Mouse (Mus musculus): ENCODE data around the gene Zfp536. TPM values are rescaled to one million over a fixed set of nuclear protein-coding genes. Genes with fewer than 3 reads are reported as not detected.

The Zfp536 gene
- polyA plus RNA-seq, 1 experiment from 2014 or later: 1.9 TPM

- Histone ChIP-seq H3K36me3 (ENCODE audit: control insufficient read depth, insufficient read depth, low read length) (no peaks in the 10 kb centered on the region), H3K9me3 (ENCODE audit: control insufficient read depth, low read length) (no peaks in the 10 kb centered on the region), H3K9ac (ENCODE audit: low read length) (no peak overlapping the region), H3K27me3 (ENCODE audit: control insufficient read depth, insufficient read depth, low read length) (no peaks in the 10 kb centered on the region), H3K4me2 (ENCODE audit: low read depth, severe bottlenecking) (no peak overlapping the region), H3K27ac (replicated peaks; ENCODE audit: low read depth, low read length) (no peak overlapping the region), H3K4me1 (ENCODE audit: control insufficient read depth, insufficient read depth, low read length) (no peaks in the 10 kb centered on the region), H3K4me3 (ENCODE audit: low read depth, low read length) (no peak overlapping the region)
- DNase-seq (ENCODE audit: low spot score): no peak
- no peak for ATAC-seq (ENCODE audit: insufficient number of reproducible peaks, low FRiP score, low TSS enrichment, low read depth)
- WGBS: 89% methylated on average over 11 of the region's 11 CpGs
These were observed 268.3 kb downstream of the Zfp536 start for GRCm38 (mm10) chr7:37505096-37505495.

- WGBS: 61% methylated on average over 5 of the region's 5 CpGs
- Histone ChIP-seq H3K4me1 (ENCODE audit: control insufficient read depth, insufficient read depth, low read length) (no peaks in the 10 kb centered on the region), H3K4me2 (ENCODE audit: low read depth, severe bottlenecking) (no peak overlapping the region), H3K27ac (replicated peaks; ENCODE audit: low read depth, low read length) (no peak overlapping the region), H3K27me3 (ENCODE audit: control insufficient read depth, insufficient read depth, low read length) (no peaks in the 10 kb centered on the region), H3K9me3 (ENCODE audit: control insufficient read depth, low read length) (no peaks in the 10 kb centered on the region), H3K36me3 (ENCODE audit: control insufficient read depth, insufficient read depth, low read length) (no peaks in the 10 kb centered on the region), H3K9ac (ENCODE audit: low read length) (no peak overlapping the region), H3K4me3 (ENCODE audit: low read depth, low read length) (no peak overlapping the region)
- DNase-seq (ENCODE audit: low spot score) (no peak), ATAC-seq (ENCODE audit: insufficient number of reproducible peaks, low FRiP score, low TSS enrichment, low read depth) (no peak)
These were observed 274.6 kb downstream of the Zfp536 start for GRCm38 (mm10) chr7:37498881-37499280.

- DNase-seq (ENCODE audit: low spot score) (no peak), ATAC-seq (ENCODE audit: insufficient number of reproducible peaks, low FRiP score, low TSS enrichment, low read depth) (no peak)
- H3K36me3 ChIP-seq (ENCODE audit: control insufficient read depth, insufficient read depth, low read length): no peaks in the 10 kb centered on the region
- H3K27ac ChIP-seq (replicated peaks; ENCODE audit: low read depth, low read length): no peak overlapping the region
- no peaks in the 10 kb centered on the region for H3K4me1 ChIP-seq (ENCODE audit: control insufficient read depth, insufficient read depth, low read length)
- no peak overlapping the region for H3K4me3 ChIP-seq (ENCODE audit: low read depth, low read length)
- no peak overlapping the region for H3K9ac ChIP-seq (ENCODE audit: low read length)
- no peaks in the 10 kb centered on the region for H3K27me3 ChIP-seq (ENCODE audit: control insufficient read depth, insufficient read depth, low read length)
- no peak overlapping the region for H3K4me2 ChIP-seq (ENCODE audit: low read depth, severe bottlenecking)
- no peaks in the 10 kb centered on the region for H3K9me3 ChIP-seq (ENCODE audit: control insufficient read depth, low read length)
- WGBS: 84% methylated on average over 9 of the region's 9 CpGs
These were observed 276.9 kb downstream of the Zfp536 start for GRCm38 (mm10) chr7:37496491-37496890.

- DNase-seq (ENCODE audit: low spot score) (no peak), ATAC-seq (ENCODE audit: insufficient number of reproducible peaks, low FRiP score, low TSS enrichment, low read depth) (no peak)
- no peak overlapping the region for H3K4me2 ChIP-seq (ENCODE audit: low read depth, severe bottlenecking)
- H3K4me1 ChIP-seq (ENCODE audit: control insufficient read depth, insufficient read depth, low read length): no peaks in the 10 kb centered on the region
- H3K9ac ChIP-seq (ENCODE audit: low read length): no peak overlapping the region
- H3K36me3 ChIP-seq (ENCODE audit: control insufficient read depth, insufficient read depth, low read length): no peaks in the 10 kb centered on the region
- H3K27me3 ChIP-seq (ENCODE audit: control insufficient read depth, insufficient read depth, low read length): no peaks in the 10 kb centered on the region
- no peaks in the 10 kb centered on the region for H3K9me3 ChIP-seq (ENCODE audit: control insufficient read depth, low read length)
- H3K27ac ChIP-seq (replicated peaks; ENCODE audit: low read depth, low read length): no peak overlapping the region
- WGBS: 80% methylated on average over 5 of the region's 5 CpGs
- no peak overlapping the region for H3K4me3 ChIP-seq (ENCODE audit: low read depth, low read length)
These were observed 283.1 kb downstream of the Zfp536 start for GRCm38 (mm10) chr7:37490312-37490711.

- DNase-seq (ENCODE audit: low spot score) (no peak), ATAC-seq (ENCODE audit: insufficient number of reproducible peaks, low FRiP score, low TSS enrichment, low read depth) (no peak)
- no peak overlapping the region for H3K27ac ChIP-seq (replicated peaks; ENCODE audit: low read depth, low read length)
- H3K4me3 ChIP-seq (ENCODE audit: low read depth, low read length): no peak overlapping the region
- no peaks in the 10 kb centered on the region for H3K4me1 ChIP-seq (ENCODE audit: control insufficient read depth, insufficient read depth, low read length)
- no peak overlapping the region for H3K9ac ChIP-seq (ENCODE audit: low read length)
- H3K4me2 ChIP-seq (ENCODE audit: low read depth, severe bottlenecking): no peak overlapping the region
- H3K36me3 ChIP-seq (ENCODE audit: control insufficient read depth, insufficient read depth, low read length): no peaks in the 10 kb centered on the region
- H3K9me3 ChIP-seq (ENCODE audit: control insufficient read depth, low read length): no peaks in the 10 kb centered on the region
- 71% methylated on average over 3 of the region's 3 CpGs for WGBS
- H3K27me3 ChIP-seq (ENCODE audit: control insufficient read depth, insufficient read depth, low read length): no peaks in the 10 kb centered on the region
These were observed 288.5 kb downstream of the Zfp536 start for GRCm38 (mm10) chr7:37484946-37485345.

- no peak overlapping the region for H3K27ac ChIP-seq (replicated peaks; ENCODE audit: low read depth, low read length)
- H3K9me3 ChIP-seq (ENCODE audit: control insufficient read depth, low read length): no peaks in the 10 kb centered on the region
- no peak overlapping the region for H3K9ac ChIP-seq (ENCODE audit: low read length)
- DNase-seq (ENCODE audit: low spot score): no peak
- no peaks in the 10 kb centered on the region for H3K36me3 ChIP-seq (ENCODE audit: control insufficient read depth, insufficient read depth, low read length)
- H3K4me2 ChIP-seq (ENCODE audit: low read depth, severe bottlenecking): no peak overlapping the region
- no peak overlapping the region for H3K4me3 ChIP-seq (ENCODE audit: low read depth, low read length)
- no peak for ATAC-seq (ENCODE audit: insufficient number of reproducible peaks, low FRiP score, low TSS enrichment, low read depth)
- H3K4me1 ChIP-seq (ENCODE audit: control insufficient read depth, insufficient read depth, low read length): no peaks in the 10 kb centered on the region
- no peaks in the 10 kb centered on the region for H3K27me3 ChIP-seq (ENCODE audit: control insufficient read depth, insufficient read depth, low read length)
- 82% methylated on average over 4 of the region's 4 CpGs for WGBS
These were observed 290.9 kb downstream of the Zfp536 start for GRCm38 (mm10) chr7:37482564-37482963.

- H3K4me2 ChIP-seq (ENCODE audit: low read depth, severe bottlenecking): no peak overlapping the region
- WGBS: 80% methylated on average over 6 of the region's 6 CpGs
- DNase-seq (ENCODE audit: low spot score): no peak
- no peaks in the 10 kb centered on the region for H3K36me3 ChIP-seq (ENCODE audit: control insufficient read depth, insufficient read depth, low read length)
- no peak for ATAC-seq (ENCODE audit: insufficient number of reproducible peaks, low FRiP score, low TSS enrichment, low read depth)
- no peak overlapping the region for H3K9ac ChIP-seq (ENCODE audit: low read length)
- no peak overlapping the region for H3K27ac ChIP-seq (replicated peaks; ENCODE audit: low read depth, low read length)
- H3K9me3 ChIP-seq (ENCODE audit: control insufficient read depth, low read length): no peaks in the 10 kb centered on the region
- no peaks in the 10 kb centered on the region for H3K27me3 ChIP-seq (ENCODE audit: control insufficient read depth, insufficient read depth, low read length)
- H3K4me3 ChIP-seq (ENCODE audit: low read depth, low read length): no peak overlapping the region
- no peaks in the 10 kb centered on the region for H3K4me1 ChIP-seq (ENCODE audit: control insufficient read depth, insufficient read depth, low read length)
These were observed 292.3 kb downstream of the Zfp536 start for GRCm38 (mm10) chr7:37481165-37481564.

- WGBS: 92% methylated on average over 5 of the region's 5 CpGs
- DNase-seq (ENCODE audit: low spot score) (no peak), ATAC-seq (ENCODE audit: insufficient number of reproducible peaks, low FRiP score, low TSS enrichment, low read depth) (no peak)
- H3K36me3 ChIP-seq (ENCODE audit: control insufficient read depth, insufficient read depth, low read length): no peaks in the 10 kb centered on the region
- H3K4me1 ChIP-seq (ENCODE audit: control insufficient read depth, insufficient read depth, low read length): no peaks in the 10 kb centered on the region
- H3K4me2 ChIP-seq (ENCODE audit: low read depth, severe bottlenecking): no peak overlapping the region
- no peak overlapping the region for H3K4me3 ChIP-seq (ENCODE audit: low read depth, low read length)
- no peaks in the 10 kb centered on the region for H3K27me3 ChIP-seq (ENCODE audit: control insufficient read depth, insufficient read depth, low read length)
- H3K27ac ChIP-seq (replicated peaks; ENCODE audit: low read depth, low read length): no peak overlapping the region
- H3K9ac ChIP-seq (ENCODE audit: low read length): no peak overlapping the region
- no peaks in the 10 kb centered on the region for H3K9me3 ChIP-seq (ENCODE audit: control insufficient read depth, low read length)
These were observed 296.1 kb downstream of the Zfp536 start for GRCm38 (mm10) chr7:37477309-37477708.

- Histone ChIP-seq H3K4me3 (ENCODE audit: low read depth, low read length) (no peak overlapping the region), H3K9me3 (ENCODE audit: control insufficient read depth, low read length) (no peaks in the 10 kb centered on the region), H3K36me3 (ENCODE audit: control insufficient read depth, insufficient read depth, low read length) (no peaks in the 10 kb centered on the region), H3K27me3 (ENCODE audit: control insufficient read depth, insufficient read depth, low read length) (no peaks in the 10 kb centered on the region), H3K9ac (ENCODE audit: low read length) (no peak overlapping the region), H3K27ac (replicated peaks; ENCODE audit: low read depth, low read length) (no peak overlapping the region), H3K4me1 (ENCODE audit: control insufficient read depth, insufficient read depth, low read length) (no peaks in the 10 kb centered on the region), H3K4me2 (ENCODE audit: low read depth, severe bottlenecking) (no peak overlapping the region)
- 67% methylated on average over 2 of the region's 2 CpGs for WGBS
- DNase-seq (ENCODE audit: low spot score) (no peak), ATAC-seq (ENCODE audit: insufficient number of reproducible peaks, low FRiP score, low TSS enrichment, low read depth) (no peak)
These were observed 298.0 kb downstream of the Zfp536 start for GRCm38 (mm10) chr7:37475485-37475884.

Data from limb, embryonic 11.5 days (tissue).